Mouse (Mus musculus): Measurements from ENCODE around the gene Prpf40b.
A peak's percentile ranks its signal among the peaks of the same experiment; 100 is the strongest.

Gene Prpf40b

GRCm38 (mm10) chr15:99290586-99290985 is 4.3 kb upstream of the Prpf40b start:
- DNase-seq (ENCODE audit: low spot score): no peak

GRCm38 (mm10) chr15:99294287-99294686 is 600 bp upstream of the Prpf40b start:
- no peak for DNase-seq (ENCODE audit: low spot score)

GRCm38 (mm10) chr15:99295484-99295981 is 646 bp downstream of the Prpf40b start, which contains the start of gene Fam186b:
Fam186b (minus strand) TSS chr15:99295888.
- peak; percentile 66 for DNase-seq (ENCODE audit: low spot score)

GRCm38 (mm10) chr15:99296213-99296612 is 1.3 kb downstream of the Prpf40b start:
- no peak for DNase-seq (ENCODE audit: low spot score)

- DNase-seq (ENCODE audit: low spot score): no peak
Measured at GRCm38 (mm10) chr15:99307476-99307875, 12.6 kb downstream of the Prpf40b start.

GRCm38 (mm10) chr15:99309549-99309948 is 14.7 kb downstream of the Prpf40b start:
- DNase-seq (ENCODE audit: low spot score): no peak

- no peak for DNase-seq (ENCODE audit: low spot score)
Measured at GRCm38 (mm10) chr15:99310617-99311016, 15.7 kb downstream of the Prpf40b start.

GRCm38 (mm10) chr15:99314891-99315290 is 20.0 kb downstream of the Prpf40b start:
- DNase-seq (ENCODE audit: low spot score): no peak

- peak; percentile 48 for DNase-seq (ENCODE audit: low spot score)
Measured at GRCm38 (mm10) chr15:99316314-99317266, 21.7 kb downstream of the Prpf40b start.

- DNase-seq (ENCODE audit: low spot score): no peak
Measured at GRCm38 (mm10) chr15:99317267-99317651, 22.4 kb downstream of the Prpf40b start.

GRCm38 (mm10) chr15:99318071-99318470 is 23.2 kb downstream of the Prpf40b start:
- DNase-seq (ENCODE audit: low spot score): no peak

- DNase-seq (ENCODE audit: low spot score): no peak
Measured at GRCm38 (mm10) chr15:99318861-99319410, 24.0 kb downstream of the Prpf40b start.

- DNase-seq (ENCODE audit: low spot score): peak; percentile 51
Measured at GRCm38 (mm10) chr15:99319411-99319871, 24.6 kb downstream of the Prpf40b start.

- DNase-seq (ENCODE audit: low spot score): no peak
Measured at GRCm38 (mm10) chr15:99320168-99320674, 25.3 kb downstream of the Prpf40b start.

- no peak for DNase-seq (ENCODE audit: low spot score)
Measured at GRCm38 (mm10) chr15:99320978-99321377, 26.1 kb downstream of the Prpf40b start.

GRCm38 (mm10) chr15:99324151-99324550 is 29.3 kb downstream of the Prpf40b start:
- DNase-seq (ENCODE audit: low spot score): no peak

GRCm38 (mm10) chr15:99325598-99325997 is 30.7 kb downstream of the Prpf40b start:
- no peak for DNase-seq (ENCODE audit: low spot score)

- no peak for DNase-seq (ENCODE audit: low spot score)
Measured at GRCm38 (mm10) chr15:99326407-99326806, 31.5 kb downstream of the Prpf40b start.

- no peak for DNase-seq (ENCODE audit: low spot score)
Measured at GRCm38 (mm10) chr15:99326959-99327358, 32.1 kb downstream of the Prpf40b start.

GRCm38 (mm10) chr15:99328011-99328410 is 33.1 kb downstream of the Prpf40b start:
- DNase-seq (ENCODE audit: low spot score): no peak

- DNase-seq (ENCODE audit: low spot score): no peak
Measured at GRCm38 (mm10) chr15:99330324-99330723, 35.4 kb downstream of the Prpf40b start.

GRCm38 (mm10) chr15:99331341-99331740 is 36.5 kb downstream of the Prpf40b start:
- no peak for DNase-seq (ENCODE audit: low spot score)

- no peak for DNase-seq (ENCODE audit: low spot score)
Measured at GRCm38 (mm10) chr15:99332111-99332510, 37.2 kb downstream of the Prpf40b start.

Measured in testis, postnatal 14 days (tissue).